Mouse (Mus musculus) liver, embryonic 14.5 days (tissue): Measurements from ENCODE around the gene Aspdh. TPM values are rescaled to one million over a fixed set of nuclear protein-coding genes. Genes with fewer than 3 reads are reported as not detected.

Experiments
- ATAC-seq: fragments of 200-750 bp; cut with Nextera tagmentation; 2 replicates; pipeline ENCODE4 v1.8.0; 2017; ENCODE audit warnings: moderate number of reproducible peaks, mild to moderate bottlenecking, moderate library complexity; ENCODE audit not compliant: insufficient read depth
- DNase-seq, 3 experiments: peaks; one replicate each; pipeline ENCODE4 v3.0.0-alpha.2; 2012 to 2013; ENCODE audit warnings: low read depth in 3 of 3, low spot score in 3 of 3
- H3K27ac ChIP-seq: fragments of 300-500 bp; sonication (generic); 2 replicates; pipeline ENCODE4 v1.5.1; 2014; ENCODE audit warnings: moderate library complexity, mild to moderate bottlenecking, control low read depth, inconsistent platforms
- H3K27me3 ChIP-seq: fragments of 300-500 bp; sonication (generic); 2 replicates; pipeline ENCODE4 v1.6.1; 2014; ENCODE audit warnings: mild to moderate bottlenecking, low read length, moderate library complexity; ENCODE audit not compliant: control insufficient read depth, insufficient read depth
- H3K36me3 ChIP-seq: fragments of 300-500 bp; sonication (generic); replicated peaks from 2 replicates; pipeline ENCODE4 v1.6.1; 2014; ENCODE audit warnings: low read depth; ENCODE audit not compliant: control insufficient read depth, insufficient read depth
- H3K4me1 ChIP-seq, 2 experiments: fragments of 200-500 bp in 1 of 2; fragments of 300-500 bp in 1 of 2; sonication (generic) in 1 of 2; replicated peaks; 2 replicates each; pipeline ENCODE4 v1.6.1; 2012 to 2014; ENCODE audit warnings: antibody characterized with exemption in 1 of 2, inconsistent platforms in 1 of 2, low read length in 1 of 2; ENCODE audit not compliant: control insufficient read depth in 2 of 2, insufficient read depth in 2 of 2
- H3K4me2 ChIP-seq: fragments of 300-500 bp; sonication (generic); 2 replicates; pipeline ENCODE4 v1.6.1; 2014; ENCODE audit warnings: low read depth, mild to moderate bottlenecking, control low read depth, moderate library complexity
- H3K4me3 ChIP-seq, 2 experiments: fragments of 200-500 bp in 1 of 2; fragments of 300-500 bp in 1 of 2; sonication (generic) in 1 of 2; 2 replicates each; pipeline ENCODE4 v1.5.1; 2012 to 2014; ENCODE audit warnings: low read depth in 2 of 2, low read length in 2 of 2, mild to moderate bottlenecking in 2 of 2, control low read depth in 1 of 2, inconsistent platforms in 1 of 2, moderate library complexity in 1 of 2; ENCODE audit not compliant: insufficient read depth in 1 of 2
- H3K9ac ChIP-seq: fragments of 300-500 bp; sonication (generic); replicated peaks from 2 replicates; pipeline ENCODE4 v1.6.1; 2014; ENCODE audit warnings: mild to moderate bottlenecking, control low read depth, moderate library complexity
- H3K9me3 ChIP-seq: fragments of 300-500 bp; sonication (generic); 2 replicates; pipeline ENCODE4 v1.6.1; 2016; ENCODE audit warnings: low read length, mixed read lengths; ENCODE audit not compliant: control insufficient read depth
- CTCF ChIP-seq: IDR thresholded peaks from 2 replicates; pipeline ENCODE4 v1.5.1; 2016; ENCODE audit warnings: antibody characterized with exemption, low read depth, control low read depth
- EP300 ChIP-seq: IDR thresholded peaks from 2 replicates; pipeline ENCODE4 v1.6.1; 2016; ENCODE audit warnings: antibody characterized with exemption, low read depth
- WGBS: fragments of 180-500 bp; shearing (Covaris S2); extraction: QIAGEN DNeasy Blood & Tissue Kit; methylation state at CpG from one replicate; pipeline ENCODE4 v1.1.7; 2014; ENCODE audit not compliant: insufficient replicate concordance; 5-methylcytosine and 5-hydroxymethylcytosine counted together
- polyA plus RNA-seq, 2 experiments: library from polyadenylated mRNA; depleted of rRNA in 1 of 2; stranded (reverse) in 1 of 2; unstranded in 1 of 2; fragments of >200 nt; fragmentation: Nextera tagmentation in 1 of 2; extraction: Ambion mirVana in 1 of 2; gene quantifications; 2 replicates each; pipeline versions ENCODE4 v1.2.1 to v1.2.3; 2012 to 2014

Gene Aspdh
- polyA plus RNA-seq, 2 experiments = 10.2 to 10.9 TPM

DNA sequence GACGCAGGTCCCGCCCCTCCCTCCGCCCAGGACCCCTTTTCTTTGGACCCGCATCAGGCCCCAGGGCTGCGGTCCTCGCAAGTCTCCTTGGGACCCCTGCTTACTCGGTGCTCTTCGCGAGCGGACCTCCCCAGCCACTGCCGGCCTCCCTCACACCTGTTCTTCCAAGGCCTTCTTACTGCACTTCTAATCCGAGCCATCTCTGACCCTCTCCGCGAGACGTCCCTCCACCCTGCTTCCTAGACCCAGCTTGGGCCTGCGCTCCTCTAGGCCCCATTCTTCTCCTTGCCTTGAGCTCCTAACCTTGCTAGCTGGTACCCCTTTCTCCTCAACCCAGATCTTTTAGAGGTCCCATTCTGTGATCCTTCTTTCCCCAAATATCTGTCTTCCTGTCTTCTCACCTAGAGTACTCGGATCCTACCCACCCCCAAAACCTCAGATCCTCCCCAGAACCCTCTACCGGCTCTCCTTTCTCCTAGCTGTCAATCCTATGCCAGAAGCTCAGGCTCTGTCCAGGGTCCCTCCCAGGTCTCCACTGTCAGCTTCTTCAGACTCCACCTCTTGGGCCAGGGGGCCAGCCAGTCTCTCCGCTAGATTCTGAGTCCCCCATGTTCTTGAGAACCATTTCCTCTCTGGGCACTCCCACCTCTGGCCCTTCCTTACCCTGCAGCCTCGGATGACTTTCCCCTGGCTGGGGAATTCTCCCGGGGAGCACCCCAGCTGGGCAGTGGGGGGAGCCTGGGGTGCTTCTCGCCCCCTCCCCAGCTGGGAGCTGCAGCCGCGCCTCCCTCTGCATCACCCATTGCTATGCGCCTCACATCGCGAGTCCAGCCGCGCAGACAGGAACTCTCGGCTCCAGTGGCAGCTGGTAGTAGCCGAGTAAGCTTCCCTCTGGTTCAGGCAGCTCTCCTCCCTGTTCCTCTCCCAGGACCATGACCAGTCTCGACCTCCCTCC lies 35.4 kb upstream of the Aspdh start:
- Histone ChIP-seq H3K27ac (no peak overlapping the region), H3K27me3 (peaks cover 64% of the 10 kb centered on the region), H3K4me2 (no peak overlapping the region), H3K36me3 (no peaks in the 10 kb centered on the region), H3K9me3 (no peaks in the 10 kb centered on the region), H3K9ac (no peak overlapping the region), H3K4me3 (no peak overlapping the region), H3K4me1 (peaks cover 8 to 11% of the 10 kb centered on the region in 2 experiments; a peak in 3 of 4 replicates)
- WGBS = 6% methylated on average over 29 of the region's 32 CpGs
- TF ChIP-seq CTCF (no peak), EP300 (no peak)
- ATAC-seq (no peak), DNase-seq (no peak)

DNA sequence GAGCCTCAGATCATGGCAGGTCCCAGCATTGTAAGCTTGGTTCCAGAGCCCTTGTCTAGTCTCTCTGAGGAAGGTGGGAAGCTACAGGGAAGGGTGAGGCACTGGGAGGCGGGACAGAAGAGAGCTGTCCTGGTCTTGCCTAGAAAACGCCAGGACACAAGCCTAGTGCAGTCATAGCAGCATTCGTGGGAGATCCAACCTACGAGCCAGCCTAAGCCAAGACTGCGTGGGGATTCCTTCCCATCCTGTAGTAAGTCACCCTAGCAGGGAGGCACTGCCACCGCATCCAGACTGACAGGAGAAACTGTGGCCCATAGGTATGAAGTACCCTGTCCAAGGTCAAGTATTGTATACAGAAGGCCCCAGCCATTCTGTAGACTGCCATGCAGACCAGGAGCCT lies 32.6 kb upstream of the Aspdh start:
- DNase-seq (no peak), ATAC-seq (no peak)
- TF ChIP-seq CTCF (no peak), EP300 (no peak)
- Histone ChIP-seq H3K4me3 (no peak overlapping the region), H3K9me3 (no peaks in the 10 kb centered on the region), H3K36me3 (no peaks in the 10 kb centered on the region), H3K9ac (no peak overlapping the region), H3K27me3 (peaks cover 48% of the 10 kb centered on the region), H3K27ac (no peak overlapping the region), H3K4me1 (peaks cover 8 to 14% of the 10 kb centered on the region in 2 experiments), H3K4me2 (no peak overlapping the region)
- WGBS = 61% methylated on average over 6 of the region's 6 CpGs

DNA sequence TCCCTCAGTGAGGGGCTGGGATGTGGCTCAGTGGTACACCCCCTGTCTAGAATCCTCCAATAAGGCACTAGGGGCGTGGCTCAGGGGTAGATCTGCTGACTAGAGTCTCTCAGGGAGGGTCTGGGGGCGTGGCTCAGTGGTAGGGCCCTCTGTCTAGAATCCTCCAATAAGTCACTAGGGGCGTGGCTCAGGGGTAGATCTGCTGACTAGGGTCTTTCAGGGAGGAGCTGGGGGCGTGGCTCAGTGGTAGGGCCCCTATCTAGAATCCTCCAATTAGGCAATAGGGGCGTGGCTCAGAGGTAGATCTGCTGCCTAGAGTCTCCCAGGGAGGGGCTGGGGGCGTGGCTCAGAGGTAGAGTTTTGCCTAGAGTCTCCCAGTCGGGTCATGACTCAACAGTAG lies 31.8 kb upstream of the Aspdh start:
- H3K4me2 ChIP-seq = no peak overlapping the region
- 4% methylated on average over 7 of the region's 7 CpGs for WGBS
- ATAC-seq = peak; percentile 83

DNA sequence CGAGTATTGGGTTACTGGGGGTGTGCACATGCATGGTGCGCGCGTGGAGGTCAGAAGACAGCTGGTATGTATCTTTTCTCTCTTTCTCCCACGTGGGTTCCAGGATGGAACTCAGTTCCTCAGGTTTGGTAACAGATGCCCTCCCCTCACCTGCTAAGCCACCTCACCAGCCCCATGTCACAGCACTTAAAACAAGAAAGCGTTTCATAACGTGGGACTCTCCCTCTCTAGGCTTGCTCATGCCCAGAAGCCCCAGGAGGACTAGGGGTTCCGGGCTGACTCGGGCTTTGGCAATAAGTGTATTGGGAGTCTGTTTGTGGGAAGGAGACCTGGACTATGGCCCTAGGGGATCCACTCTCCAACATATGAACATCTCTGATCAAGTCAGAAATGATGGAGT lies 31.1 kb upstream of the Aspdh start:
- ATAC-seq (no peak), DNase-seq (no peak)
- peaks cover 8 to 14% of the 10 kb centered on the region in 2 experiments for H3K4me1 ChIP-seq
- no peak overlapping the region for H3K9ac ChIP-seq
- TF ChIP-seq CTCF = no peak
- TF ChIP-seq EP300 = no peak
- no peak overlapping the region for H3K4me2 ChIP-seq
- no peaks in the 10 kb centered on the region for H3K36me3 ChIP-seq
- H3K27me3 ChIP-seq = peaks cover 34% of the 10 kb centered on the region
- H3K4me3 ChIP-seq = no peak overlapping the region
- 68% methylated on average over 9 of the region's 9 CpGs for WGBS
- no peaks in the 10 kb centered on the region for H3K9me3 ChIP-seq
- no peak overlapping the region for H3K27ac ChIP-seq

More for the DNA sequence above, 31.8 kb upstream of the Aspdh start:
- TF ChIP-seq EP300 (no peak), CTCF (no peak)
- Histone ChIP-seq H3K36me3 (no peaks in the 10 kb centered on the region), H3K9ac (no peak overlapping the region), H3K9me3 (no peaks in the 10 kb centered on the region), H3K4me3 (no peak overlapping the region), H3K27ac (no peak overlapping the region), H3K4me1 (peaks cover 8 to 14% of the 10 kb centered on the region in 2 experiments), H3K27me3 (peaks cover 40% of the 10 kb centered on the region)
- DNase-seq = peak; percentile 62 to 67 (median 63)

DNA sequence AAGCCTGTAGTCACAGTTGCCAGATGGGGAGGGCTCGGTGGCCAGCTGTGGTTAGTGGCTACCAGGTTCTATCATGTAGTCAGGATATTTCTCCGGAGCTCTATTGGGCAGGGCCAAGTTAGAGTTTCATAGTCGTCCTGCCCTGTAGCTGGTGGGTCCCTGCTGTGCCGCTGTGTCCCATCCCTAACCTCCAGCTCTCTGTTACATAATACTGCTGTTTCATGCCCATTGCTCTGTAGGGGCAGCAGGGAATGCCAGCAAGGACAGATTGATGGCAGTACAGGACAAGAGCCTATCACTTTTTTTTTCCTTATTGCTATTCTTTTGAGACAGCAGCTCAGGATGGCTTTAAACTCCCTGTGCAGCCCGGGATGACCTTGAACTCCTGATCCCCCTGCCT lies 29.4 kb upstream of the Aspdh start:
- DNase-seq (no peak), ATAC-seq (no peak)
- H3K27ac ChIP-seq = no peak overlapping the region
- TF ChIP-seq EP300 (no peak), CTCF (no peak)
- no peak overlapping the region for H3K4me3 ChIP-seq
- no peak overlapping the region for H3K9ac ChIP-seq
- peaks cover 8 to 14% of the 10 kb centered on the region in 2 experiments for H3K4me1 ChIP-seq
- no peaks in the 10 kb centered on the region for H3K9me3 ChIP-seq
- no peak overlapping the region for H3K4me2 ChIP-seq
- peaks cover 32% of the 10 kb centered on the region for H3K27me3 ChIP-seq
- H3K36me3 ChIP-seq = no peaks in the 10 kb centered on the region
- WGBS = 49% methylated on average over 5 of the region's 5 CpGs
